ENCODE assay signal across 13 mouse cellular contexts in genomic region chr8:3327538-3328245, GRCm38 (mm10). TPM values are rescaled to one million over a fixed set of nuclear protein-coding genes. Genes with fewer than 3 reads are reported as not detected.
A peak's percentile ranks its signal among the peaks of the same experiment; 100 is the strongest.
DNase-seq lines count a peak whose midpoint lies in the region; ATAC-seq and TF ChIP-seq lines count a peak whose summit lies in the region.
"Had no signal": no experiment of that assay in that cellular context is flagged by ENCODE, and none has a peak within 500 bp of the region (broad histone marks: within the 10 kb centered on the region; RNA-seq: fewer than 3 reads in every experiment).

No protein-coding gene starts in this region.

- H3K27ac ChIP-seq in lung, postnatal 0 days (ENCODE audit: low read length), result no peak overlapping the region
- H3K27ac ChIP-seq: neural tube, embryonic 12.5 days had no signal

- no peak overlapping the region for H3K4me3 ChIP-seq in lung, postnatal 0 days (ENCODE audit: low read depth, low read length)
- H3K4me3 ChIP-seq in lung, adult 2 months (replicated peaks; ENCODE audit: extremely low read depth, low read depth, low read length), result no peak overlapping the region
- H3K4me3 ChIP-seq: neural tube, embryonic 12.5 days had no signal

- peak; percentile 17; the same call in 1 of the 2 replicates for ATAC-seq in lung, postnatal 0 days
- ATAC-seq in megakaryocyte, adult 5-6 weeks (ENCODE audit: poor library complexity, severe bottlenecking), result peak; percentile 76
- ATAC-seq: Patski had no signal

- H3K9me3 ChIP-seq in lung, postnatal 0 days (ENCODE audit: low read length), result no peaks in the 10 kb centered on the region
- H3K9me3 ChIP-seq: neural tube, embryonic 12.5 days had no signal

- DNase-seq in lung, postnatal 0 days (ENCODE audit: low spot score), result peak; percentile 9
- no peak for DNase-seq in lung, adult 2 months
- DNase-seq in adrenal gland, adult 2 months, result peak; percentile 70
- DNase-seq in thymus, postnatal 36 days, result peak; percentile 35 to 65
- no peak for DNase-seq in urinary bladder, postnatal 25 days (ENCODE audit: low spot score)
- DNase-seq in layer of hippocampus, adult 11-12 months (ENCODE audit: low spot score), result no peak
- DNase-seq: gastrocnemius, postnatal 36 days; heart, postnatal 36 days had no signal

- no peaks in the 10 kb centered on the region for H3K27me3 ChIP-seq in lung, postnatal 0 days (replicated peaks; ENCODE audit: insufficient read depth, low read length)
- H3K27me3 ChIP-seq: neural tube, embryonic 12.5 days had no signal

- TF ChIP-seq EP300 in lung, postnatal 0 days (IDR thresholded peaks at IDR 0.05), result no peak

- H3K9ac ChIP-seq in lung, postnatal 0 days (replicated peaks; ENCODE audit: low read depth), result no peak overlapping the region
- H3K9ac ChIP-seq: neural tube, embryonic 12.5 days had no signal

- H3K4me2 ChIP-seq in lung, postnatal 0 days (replicated peaks; ENCODE audit: low read depth, low read length), result no peak overlapping the region
- H3K4me2 ChIP-seq: neural tube, embryonic 12.5 days had no signal

- H3K36me3 ChIP-seq in lung, postnatal 0 days (ENCODE audit: insufficient read depth, low read length), result no peaks in the 10 kb centered on the region
- H3K36me3 ChIP-seq: neural tube, embryonic 12.5 days had no signal

- 36% methylated on average over 8 of the region's 8 CpGs for WGBS in lung, postnatal 0 days
- 34% methylated on average over 8 of the region's 8 CpGs for WGBS in lung, adult 2 months

- no peak for TF ChIP-seq CTCF in lung, postnatal 0 days (IDR thresholded peaks at IDR 0.05)
- no peak for TF ChIP-seq CTCF in lung, adult 2 months (IDR thresholded peaks at IDR 0.05; ENCODE audit: insufficient read depth, low read length)

- no peak for TF ChIP-seq POLR2A in lung, adult 2 months (IDR thresholded peaks at IDR 0.05; ENCODE audit: borderline replicate concordance, extremely low read depth, low read depth, low read length)

- H3K4me1 ChIP-seq in lung, postnatal 0 days (ENCODE audit: insufficient read depth, low read depth, low read length), result no peaks in the 10 kb centered on the region
- no peaks in the 10 kb centered on the region for H3K4me1 ChIP-seq in lung, adult 2 months (ENCODE audit: control insufficient read depth, insufficient read depth, low read length)
- H3K4me1 ChIP-seq: neural tube, embryonic 12.5 days had no signal

RNA-seq across cellular contexts. Expression of gene A430078G23Rik, which starts 25.5 kb away (rescaled TPM):
- 0.38 and 0.40 TPM in 2 replicates for polyA plus RNA-seq in lung, postnatal 0 days (2015; fragmentation: Nextera tagmentation; extraction: Ambion mirVana)
- 1.6 and 3.1 TPM in 2 replicates for polyA plus RNA-seq in lung, adult 2 months (2012; rRNA removed)
- total RNA-seq in adrenal gland, adult 2 months (2021), result under 1 TPM; 0.66 TPM
- 0.11 TPM in 1 of 2 replicates, not detected in the other for polyA plus RNA-seq in adrenal gland, adult 2 months (2012; rRNA removed)
- total RNA-seq in megakaryocyte, adult 5-6 weeks (2015), result 17.0 and 17.9 TPM in 2 replicates
- total RNA-seq in megakaryocyte, adult 5-6 weeks (2017), result 30.3 and 35.7 TPM in 2 replicates
- total RNA-seq: left cerebral cortex, postnatal 36 days had no signal
- polyA plus RNA-seq: cortical plate, adult 2 months; Patski had no signal

RNA-seq across cellular contexts. Expression of gene Insr, which starts 48.3 kb away (rescaled TPM):
- 27.1 and 31.1 TPM in 2 replicates for polyA plus RNA-seq in lung, postnatal 0 days (2015; fragmentation: Nextera tagmentation; extraction: Ambion mirVana)
- polyA plus RNA-seq in lung, adult 2 months (2012; rRNA removed), result 17.5 and 24.6 TPM in 2 replicates
- 100 to 1,000 TPM; 101 to 153 TPM for total RNA-seq in adrenal gland, adult 2 months (2021)
- 31.6 and 44.1 TPM in 2 replicates for polyA plus RNA-seq in adrenal gland, adult 2 months (2012; rRNA removed)
- 23.7 and 24.8 TPM in 2 replicates for total RNA-seq in megakaryocyte, adult 5-6 weeks (2015)
- total RNA-seq in megakaryocyte, adult 5-6 weeks (2017), result 13.5 and 18.1 TPM in 2 replicates

Comparison
In these comparisons a context has a peak if more than half of its experiments do, and no peak if none do; other contexts are left out.
1. DNase-seq: peak in lung, postnatal 0 days (single experiment), adrenal gland, adult 2 months (single experiment) and thymus, postnatal 36 days (2 of 2); none in lung, adult 2 months (single experiment), urinary bladder, postnatal 25 days (single experiment) and layer of hippocampus, adult 11-12 months (single experiment).